Mouse (Mus musculus) hindbrain, embryonic 16.5 days (tissue): ENCODE results near the gene Arhgap21. TPM values are rescaled to one million over a fixed set of nuclear protein-coding genes. Genes with fewer than 3 reads are reported as not detected.

Experiments
- ATAC-seq: fragments of 200-750 bp; cut with Nextera tagmentation; 2 replicates; pipeline ENCODE4 v1.8.0; 2017; ENCODE audit warnings: moderate TSS enrichment, moderate library complexity
- H3K27ac ChIP-seq: fragments of 300-500 bp; sonication (generic); 2 replicates; pipeline ENCODE4 v1.5.1; 2014; ENCODE audit warnings: low read depth, mild to moderate bottlenecking, control low read depth, low read length, moderate library complexity
- H3K27me3 ChIP-seq: fragments of 300-500 bp; sonication (generic); replicated peaks from 2 replicates; pipeline ENCODE4 v1.6.1; 2014; ENCODE audit warnings: low read length; ENCODE audit not compliant: control insufficient read depth, insufficient read depth
- H3K36me3 ChIP-seq: fragments of 300-500 bp; sonication (generic); 2 replicates; pipeline ENCODE4 v1.6.1; 2014; ENCODE audit warnings: mild to moderate bottlenecking, low read length, moderate library complexity, mixed read lengths; ENCODE audit not compliant: control insufficient read depth, insufficient read depth
- H3K4me1 ChIP-seq: fragments of 300-500 bp; sonication (generic); 2 replicates; pipeline ENCODE4 v1.6.1; 2014; ENCODE audit warnings: low read depth, low read length; ENCODE audit not compliant: control insufficient read depth, insufficient read depth
- H3K4me2 ChIP-seq: fragments of 300-500 bp; sonication (generic); 2 replicates; pipeline ENCODE4 v1.6.1; 2014; ENCODE audit warnings: mild to moderate bottlenecking, low read length, control low read depth, moderate library complexity
- H3K4me3 ChIP-seq: fragments of 300-500 bp; sonication (generic); 2 replicates; pipeline ENCODE4 v1.5.1; 2014; ENCODE audit warnings: mild to moderate bottlenecking, low read length, control low read depth, moderate library complexity
- H3K9ac ChIP-seq: fragments of 300-500 bp; sonication (generic); 2 replicates; pipeline ENCODE4 v1.6.1; 2014; ENCODE audit warnings: low read depth, mild to moderate bottlenecking, control low read depth, low read length, moderate library complexity
- H3K9me3 ChIP-seq: fragments of 300-500 bp; sonication (generic); 2 replicates; pipeline ENCODE4 v1.6.1; 2014; ENCODE audit warnings: mild to moderate bottlenecking, low read length, moderate library complexity; ENCODE audit not compliant: control insufficient read depth
- WGBS: fragments of 180-500 bp; shearing (Covaris S2); extraction: QIAGEN DNeasy Blood & Tissue Kit; methylation state at CpG from one replicate; pipeline ENCODE4 v1.1.7; 2014; 5-methylcytosine and 5-hydroxymethylcytosine counted together
- polyA plus RNA-seq: library from polyadenylated mRNA; unstranded; fragments of >200 nt; fragmentation: Nextera tagmentation; extraction: Ambion mirVana; gene quantifications from 2 replicates; pipeline ENCODE4 v1.2.1, GENCODE M21; 2015

The Arhgap21 gene
- polyA plus RNA-seq, 1 experiment from 2014 or later: 24.7 TPM

DNA sequence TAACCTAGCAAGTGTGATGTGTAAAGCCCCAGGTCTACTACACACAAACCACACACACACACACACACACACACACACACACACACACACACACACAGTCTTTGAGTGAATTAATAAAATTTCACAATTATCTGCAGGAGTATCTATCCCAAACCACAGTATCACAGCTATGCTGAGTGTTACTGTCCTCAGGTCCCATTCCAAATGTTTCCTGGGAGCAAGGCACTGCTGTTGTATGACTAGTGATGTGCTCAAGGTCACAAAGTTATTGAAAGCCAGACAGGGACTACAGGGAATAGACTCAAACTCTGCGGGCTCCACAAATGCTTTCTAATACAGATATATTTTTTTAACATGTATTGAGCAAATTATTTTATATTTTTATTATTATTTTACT lies 55.7 kb downstream of the Arhgap21 start:
- Histone ChIP-seq H3K4me1 (no peaks in the 10 kb centered on the region), H3K27me3 (no peaks in the 10 kb centered on the region), H3K27ac (no peak overlapping the region), H3K36me3 (no peaks in the 10 kb centered on the region), H3K9me3 (no peaks in the 10 kb centered on the region), H3K4me3 (no peak overlapping the region), H3K9ac (no peak overlapping the region), H3K4me2 (no peak overlapping the region)
- 0 out of 2 replicates have a peak, but pooled peaks have one; percentile 14 for ATAC-seq
- WGBS: 100% methylated on average over 1 of the region's 1 CpGs

DNA sequence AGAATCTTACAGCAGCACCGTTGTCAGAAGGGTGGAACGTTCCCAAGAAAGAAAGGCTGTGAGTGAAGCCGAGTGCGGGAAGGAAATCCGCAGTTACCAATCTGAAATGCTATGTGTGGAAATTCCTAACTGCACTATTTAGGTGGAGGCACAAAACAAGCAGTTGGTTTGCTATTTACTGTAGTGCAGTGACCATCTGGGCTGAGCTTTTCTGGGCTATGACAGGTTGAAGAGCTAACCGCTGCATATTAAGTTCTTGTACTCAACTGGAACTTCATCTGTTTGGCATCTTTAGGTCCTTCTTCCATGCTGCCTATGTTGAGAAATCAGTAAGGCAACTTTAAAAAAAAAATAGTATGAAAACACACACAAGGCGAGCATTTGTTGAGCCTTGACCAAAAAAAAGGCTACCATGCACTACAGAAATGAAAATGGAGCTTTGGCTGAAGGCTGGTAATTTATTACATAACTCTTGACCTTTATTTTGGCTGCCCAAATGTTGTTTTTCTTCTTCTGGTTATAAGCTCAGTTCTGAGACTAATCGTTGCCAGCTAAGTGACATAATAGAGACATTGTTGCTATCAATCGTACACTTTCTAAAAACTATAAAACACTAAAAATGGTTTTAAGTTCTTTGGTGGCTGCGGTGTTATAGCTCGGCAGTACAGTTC lies 56.2 kb downstream of the Arhgap21 start:
- Histone ChIP-seq H3K36me3 (no peaks in the 10 kb centered on the region), H3K9me3 (no peaks in the 10 kb centered on the region), H3K4me3 (no peak overlapping the region), H3K9ac (no peak overlapping the region), H3K4me2 (no peak overlapping the region), H3K4me1 (no peaks in the 10 kb centered on the region), H3K27ac (no peak overlapping the region), H3K27me3 (no peaks in the 10 kb centered on the region)
- ATAC-seq: no peak
- 88% methylated on average over 11 of the region's 11 CpGs for WGBS

DNA sequence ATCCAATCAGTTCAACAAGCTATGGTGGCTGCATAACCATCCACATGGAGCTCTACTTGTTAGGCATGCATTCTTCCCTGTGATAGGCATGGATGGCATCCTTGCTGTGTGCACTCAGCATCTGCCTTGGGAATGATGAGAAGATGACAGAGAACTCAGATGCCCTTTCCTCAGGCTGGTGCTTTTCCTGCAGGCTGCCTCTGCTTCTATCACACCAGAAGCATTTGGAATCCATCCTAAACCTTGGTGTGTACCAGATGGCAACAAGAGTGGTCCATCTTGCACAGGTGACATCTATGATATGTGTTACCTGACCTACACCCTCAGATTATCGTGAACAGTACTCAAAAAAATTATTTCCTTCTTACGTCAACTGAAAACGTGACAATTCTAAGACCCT lies 58.2 kb downstream of the Arhgap21 start:
- Histone ChIP-seq H3K27ac (no peak overlapping the region), H3K4me2 (no peak overlapping the region), H3K9me3 (no peaks in the 10 kb centered on the region), H3K9ac (no peak overlapping the region), H3K4me3 (no peak overlapping the region), H3K27me3 (no peaks in the 10 kb centered on the region), H3K4me1 (no peaks in the 10 kb centered on the region), H3K36me3 (no peaks in the 10 kb centered on the region)
- ATAC-seq: no peak
- 93% methylated on average over 3 of the region's 3 CpGs for WGBS

DNA sequence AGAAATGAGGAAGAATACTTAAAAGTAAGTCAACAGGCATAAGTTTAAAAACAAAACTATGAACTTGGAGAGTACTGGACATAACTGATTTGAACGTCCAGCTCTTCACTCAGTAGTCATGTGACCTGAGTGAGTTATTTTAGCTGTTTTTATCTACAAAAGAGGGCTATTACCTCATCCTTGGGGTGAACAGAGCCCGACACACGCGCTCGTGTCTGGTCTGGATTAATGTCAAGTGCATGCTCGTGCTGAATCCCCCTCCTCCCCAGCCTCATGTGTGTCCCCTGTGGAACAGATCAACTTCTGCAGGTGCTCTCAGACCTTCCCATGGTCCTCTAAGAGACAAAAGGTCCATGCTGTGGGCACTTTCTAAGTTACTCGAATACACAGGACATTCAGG lies 59.3 kb downstream of the Arhgap21 start:
- ATAC-seq: no peak
- H3K4me3 ChIP-seq: no peak overlapping the region
- WGBS: 84% methylated on average over 7 of the region's 7 CpGs
- H3K27ac ChIP-seq: no peak overlapping the region
- no peaks in the 10 kb centered on the region for H3K27me3 ChIP-seq
- no peak overlapping the region for H3K4me2 ChIP-seq
- no peaks in the 10 kb centered on the region for H3K36me3 ChIP-seq
- no peaks in the 10 kb centered on the region for H3K4me1 ChIP-seq
- no peak overlapping the region for H3K9ac ChIP-seq
- H3K9me3 ChIP-seq: no peaks in the 10 kb centered on the region

DNA sequence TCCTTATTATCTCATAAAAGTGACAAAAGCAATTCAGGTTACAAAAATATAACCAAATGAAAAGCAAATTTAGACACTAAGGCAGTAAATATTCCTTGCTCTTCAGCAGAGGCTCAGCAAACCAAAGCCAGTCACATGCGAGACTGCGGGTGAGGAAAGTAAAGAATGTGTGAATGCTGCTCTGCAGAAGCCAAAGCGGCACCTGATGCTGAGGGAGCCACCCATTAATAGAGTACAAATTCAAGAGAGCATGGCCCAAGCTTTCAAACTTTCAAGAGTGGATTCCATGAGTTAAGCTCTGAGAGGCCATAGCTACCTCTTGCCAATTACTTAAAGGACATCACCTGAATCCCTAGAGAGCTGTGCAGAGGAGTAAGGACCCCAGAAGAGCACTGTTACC lies 61.4 kb downstream of the Arhgap21 start:
- H3K27ac ChIP-seq: no peak overlapping the region
- no peak overlapping the region for H3K9ac ChIP-seq
- no peaks in the 10 kb centered on the region for H3K36me3 ChIP-seq
- no peak overlapping the region for H3K4me3 ChIP-seq
- no peak overlapping the region for H3K4me2 ChIP-seq
- no peak for ATAC-seq
- H3K4me1 ChIP-seq: no peaks in the 10 kb centered on the region
- 77% methylated on average over 3 of the region's 3 CpGs for WGBS
- no peaks in the 10 kb centered on the region for H3K9me3 ChIP-seq
- no peaks in the 10 kb centered on the region for H3K27me3 ChIP-seq

DNA sequence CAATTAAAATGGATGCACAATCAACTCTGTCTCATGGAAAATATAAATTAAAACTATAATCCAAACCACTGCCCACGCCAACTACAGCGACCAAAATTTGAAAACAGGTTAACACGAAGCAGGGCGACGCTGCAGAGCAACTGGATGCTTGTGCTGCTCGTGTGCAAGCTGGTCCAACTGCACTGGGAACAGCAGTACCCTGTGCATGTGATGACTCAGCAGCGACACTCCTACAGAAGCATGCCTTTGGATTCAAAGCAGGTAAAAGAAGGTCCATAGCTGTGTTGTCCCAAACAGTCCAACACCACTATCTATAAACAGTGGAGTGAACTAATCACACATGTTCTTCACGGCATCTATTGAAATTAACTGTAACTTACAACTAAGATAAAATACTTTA lies 63.3 kb downstream of the Arhgap21 start:
- WGBS: 96% methylated on average over 8 of the region's 8 CpGs
- no peaks in the 10 kb centered on the region for H3K27me3 ChIP-seq

DNA sequence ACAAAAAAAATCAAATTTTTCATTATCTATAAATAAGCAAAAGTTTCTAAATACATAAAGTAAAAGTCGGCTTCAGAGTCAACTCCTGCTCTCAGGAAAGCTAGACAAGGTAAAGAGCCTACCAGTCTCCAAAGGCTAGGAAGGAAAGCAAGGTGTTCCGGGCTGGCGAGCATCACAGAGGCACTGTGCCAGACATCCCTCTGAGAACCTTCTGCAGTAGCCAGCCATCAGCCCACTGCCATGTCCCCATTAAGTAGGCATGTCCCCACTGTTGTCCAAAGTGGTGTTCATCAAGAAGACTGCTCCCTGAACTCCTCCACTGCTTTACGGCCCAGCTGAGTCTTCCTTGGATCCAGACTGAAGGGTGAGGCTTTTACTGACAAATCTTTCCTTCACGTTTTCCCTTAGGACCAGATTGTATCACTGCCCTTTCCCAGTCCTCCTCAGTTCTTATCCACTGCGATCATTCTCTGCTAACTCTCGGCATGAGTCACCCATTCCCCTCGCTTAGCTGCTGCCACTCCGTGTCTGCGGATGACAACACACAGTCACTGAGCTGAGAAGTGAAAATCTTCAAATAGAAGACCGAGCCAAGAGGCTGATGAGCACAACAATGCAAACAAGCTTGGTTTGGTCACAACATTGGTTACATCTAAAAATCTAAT lies 65.6 kb downstream of the Arhgap21 start:
- ATAC-seq: no peak
- H3K9ac ChIP-seq: no peak overlapping the region
- 85% methylated on average over 11 of the region's 11 CpGs for WGBS
- no peaks in the 10 kb centered on the region for H3K36me3 ChIP-seq
- H3K4me1 ChIP-seq: no peaks in the 10 kb centered on the region
- H3K4me3 ChIP-seq: no peak overlapping the region
- H3K27ac ChIP-seq: no peak overlapping the region
- H3K4me2 ChIP-seq: no peak overlapping the region
- H3K27me3 ChIP-seq: no peaks in the 10 kb centered on the region
- no peaks in the 10 kb centered on the region for H3K9me3 ChIP-seq

More for the DNA sequence above, 63.3 kb downstream of the Arhgap21 start:
- Histone ChIP-seq H3K36me3 (no peaks in the 10 kb centered on the region), H3K9ac (no peak overlapping the region), H3K4me3 (no peak overlapping the region), H3K4me1 (no peaks in the 10 kb centered on the region), H3K27ac (no peak overlapping the region), H3K9me3 (no peaks in the 10 kb centered on the region), H3K4me2 (no peak overlapping the region)
- ATAC-seq: no peak

DNA sequence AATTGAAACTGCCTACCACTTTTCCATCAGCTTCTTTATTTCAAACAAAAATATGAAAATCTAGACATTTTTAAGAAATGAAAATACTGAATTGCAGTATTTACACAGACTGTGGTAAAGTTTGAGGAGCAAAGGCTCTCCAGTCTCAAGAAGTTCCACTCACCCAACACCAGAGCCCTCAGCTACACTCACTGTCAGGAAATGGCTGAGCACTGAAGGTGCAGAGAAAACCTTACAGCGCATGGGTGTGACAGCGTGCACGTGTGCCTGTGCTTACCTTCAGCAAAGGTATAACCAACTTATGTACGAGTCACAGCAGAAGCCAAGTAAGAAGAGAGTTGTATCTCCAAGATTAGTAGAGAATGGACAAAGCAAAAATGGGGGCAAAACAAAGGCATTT lies 66.8 kb downstream of the Arhgap21 start:
- H3K36me3 ChIP-seq: no peaks in the 10 kb centered on the region
- H3K9me3 ChIP-seq: no peaks in the 10 kb centered on the region
- no peak overlapping the region for H3K4me3 ChIP-seq
- H3K9ac ChIP-seq: no peak overlapping the region
- no peak for ATAC-seq
- no peaks in the 10 kb centered on the region for H3K4me1 ChIP-seq
- 97% methylated on average over 4 of the region's 4 CpGs for WGBS
- H3K27ac ChIP-seq: no peak overlapping the region
- no peak overlapping the region for H3K4me2 ChIP-seq
- no peaks in the 10 kb centered on the region for H3K27me3 ChIP-seq

DNA sequence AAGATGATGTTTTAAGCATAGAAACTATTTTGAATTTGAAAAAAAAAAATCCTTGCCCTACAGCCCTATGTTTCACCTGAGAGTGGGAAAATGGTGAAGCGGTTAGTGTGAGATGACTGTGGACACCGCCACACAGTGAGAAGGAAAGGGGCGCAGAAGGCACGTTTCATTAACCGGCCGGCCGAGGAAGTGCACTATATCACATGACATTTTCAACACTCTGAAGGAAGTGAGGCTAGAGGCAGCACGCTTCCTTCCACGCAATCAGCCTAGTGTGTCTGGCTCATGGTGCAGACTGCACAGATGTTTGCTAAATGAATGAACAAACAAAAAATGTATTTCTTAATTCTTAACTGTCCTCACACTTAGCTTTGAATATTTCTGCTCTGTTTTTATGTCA lies 69.4 kb downstream of the Arhgap21 start:
- no peak overlapping the region for H3K4me2 ChIP-seq
- no peak overlapping the region for H3K9ac ChIP-seq
- H3K27me3 ChIP-seq: no peaks in the 10 kb centered on the region
- no peaks in the 10 kb centered on the region for H3K9me3 ChIP-seq
- H3K27ac ChIP-seq: no peak overlapping the region
- ATAC-seq: no peak
- H3K4me3 ChIP-seq: no peak overlapping the region
- no peaks in the 10 kb centered on the region for H3K36me3 ChIP-seq
- 72% methylated on average over 9 of the region's 9 CpGs for WGBS
- no peaks in the 10 kb centered on the region for H3K4me1 ChIP-seq
